Mouse (Mus musculus) CH12.LX (cell line): ENCODE results near the gene Schip1. TPM values are rescaled to one million over a fixed set of nuclear protein-coding genes. Genes with fewer than 3 reads are reported as not detected.
A peak's percentile ranks its signal among the peaks of the same experiment; 100 is the strongest.

Experiments used
- DNase-seq: peaks from one replicate; pipeline ENCODE4 v3.0.0-alpha.2; 2013; ENCODE audit errors: extremely low read depth
- H3K27ac ChIP-seq: 2 replicates; pipeline ENCODE4 v1.5.1; 2012; ENCODE audit warnings: low read depth, mild to moderate bottlenecking, control low read depth, moderate library complexity; ENCODE audit not compliant: insufficient read depth
- H3K27me3 ChIP-seq: replicated peaks from 2 replicates; pipeline ENCODE3; 2012; ENCODE audit warnings: inconsistent platforms
- H3K36me3 ChIP-seq, 2 experiments: replicated peaks in 1 of 2; 2 replicates each; pipeline versions ENCODE3 to v1.6.1; 2012; ENCODE audit warnings: inconsistent platforms in 1 of 2, low read length in 1 of 2, mild to moderate bottlenecking in 1 of 2, mixed read lengths in 1 of 2, moderate library complexity in 1 of 2; ENCODE audit not compliant: control insufficient read depth in 1 of 2, insufficient read depth in 1 of 2
- H3K4me1 ChIP-seq, 2 experiments: 2 replicates each; pipeline ENCODE4 v1.6.1; 2012; ENCODE audit warnings: inconsistent platforms in 1 of 2, moderate library complexity in 1 of 2; ENCODE audit not compliant: insufficient read depth in 2 of 2, control insufficient read depth in 1 of 2
- H3K4me2 ChIP-seq: 2 replicates; pipeline ENCODE4 v1.6.1; 2012; ENCODE audit warnings: low read depth, mild to moderate bottlenecking, control low read depth; ENCODE audit not compliant: poor library complexity, insufficient read depth, severe bottlenecking
- H3K4me3 ChIP-seq, 3 experiments: fragments of 150-350 bp in 1 of 3; sonication (generic) in 1 of 3; replicated peaks in 1 of 3; 2 replicates each; pipeline versions ENCODE3 to v1.5.1; 2011 to 2012; ENCODE audit warnings: low read depth in 2 of 3, low read length in 2 of 3, mild to moderate bottlenecking in 2 of 3, moderate library complexity in 2 of 3, control low read depth in 1 of 3, improper control_type of control experiment in 1 of 3, inconsistent platforms in 1 of 3, mixed read lengths in 1 of 3; ENCODE audit not compliant: poor library complexity in 1 of 3
- H3K79me2 ChIP-seq: replicated peaks from 2 replicates; pipeline ENCODE4 v1.6.1; 2012; ENCODE audit warnings: mild to moderate bottlenecking, moderate library complexity; ENCODE audit not compliant: control insufficient read depth, poor library complexity, insufficient read depth, severe bottlenecking; ENCODE audit errors: extremely low read depth
- H3K9ac ChIP-seq: 2 replicates; pipeline ENCODE4 v1.6.1; 2012; ENCODE audit warnings: low read depth, mild to moderate bottlenecking, control low read depth, moderate library complexity; ENCODE audit not compliant: insufficient read depth
- H3K9me3 ChIP-seq: replicated peaks from 2 replicates; pipeline ENCODE3; 2012; ENCODE audit warnings: low read length, inconsistent platforms, mixed read lengths
- CHD1 ChIP-seq: IDR thresholded peaks from 2 replicates; pipeline ENCODE4 v1.6.1; 2012; ENCODE audit warnings: low read depth, low read length, improper control_type of control experiment, inconsistent platforms
- CTCF ChIP-seq, 2 experiments: IDR thresholded peaks in 1 of 2; conservative IDR thresholded peaks in 1 of 2; 2 replicates each; pipeline ENCODE4 v1.5.1; 2011 to 2012; ENCODE audit warnings: low read depth in 2 of 2, low read length in 2 of 2, improper control_type of control experiment in 1 of 2, inconsistent platforms in 1 of 2, mild to moderate bottlenecking in 1 of 2, moderate library complexity in 1 of 2
- EP300 ChIP-seq: IDR thresholded peaks from 2 replicates; pipeline ENCODE4 v1.6.1; 2011; ENCODE audit warnings: low read length, improper control_type of control experiment
- ETS1 ChIP-seq: conservative IDR thresholded peaks from 2 replicates; pipeline ENCODE4 v1.6.1; 2012; ENCODE audit warnings: low read depth, mild to moderate bottlenecking, inconsistent platforms, low read length, improper control_type of control experiment, moderate library complexity
- IRF4 ChIP-seq: IDR thresholded peaks from 2 replicates; pipeline ENCODE4 v1.6.1; 2014; ENCODE audit warnings: low read depth, mild to moderate bottlenecking, inconsistent platforms, low read length, improper control_type of control experiment
- JUN ChIP-seq: IDR thresholded peaks from 2 replicates; pipeline ENCODE4 v1.6.1; 2011; ENCODE audit warnings: low read depth, mild to moderate bottlenecking, low read length, improper control_type of control experiment, moderate library complexity; ENCODE audit not compliant: insufficient read depth
- JUND ChIP-seq: conservative IDR thresholded peaks from 2 replicates; pipeline ENCODE4 v1.6.1; 2011; ENCODE audit warnings: low read depth, low read length, improper control_type of control experiment
- KAT2A ChIP-seq: IDR thresholded peaks from 2 replicates; pipeline ENCODE4 v1.6.1; 2012; ENCODE audit warnings: low read length, improper control_type of control experiment, inconsistent platforms; ENCODE audit not compliant: insufficient replicate concordance
- MAFK ChIP-seq: IDR thresholded peaks from 2 replicates; pipeline ENCODE4 v1.6.1; 2011; ENCODE audit warnings: low read length, improper control_type of control experiment; ENCODE audit not compliant: insufficient replicate concordance
- MYC ChIP-seq: IDR thresholded peaks from 2 replicates; pipeline ENCODE4 v1.6.1; 2011; ENCODE audit warnings: low read depth, mild to moderate bottlenecking, improper control_type of control experiment, low read length
- NELFE ChIP-seq: IDR thresholded peaks from 2 replicates; pipeline ENCODE4 v1.6.1; 2011; ENCODE audit warnings: low read depth, low read length, improper control_type of control experiment
- POLR2A ChIP-seq: IDR thresholded peaks from 2 replicates; pipeline ENCODE4 v1.6.1; 2011; ENCODE audit warnings: low read depth, mild to moderate bottlenecking, improper control_type of control experiment, low read length
- POLR2AphosphoS2 ChIP-seq: IDR thresholded peaks from 2 replicates; pipeline ENCODE4 v1.6.1; 2011; ENCODE audit warnings: low read depth, low read length, improper control_type of control experiment
- RAD21 ChIP-seq: IDR thresholded peaks from 2 replicates; pipeline ENCODE4 v1.6.1; 2011; ENCODE audit warnings: low read depth, mild to moderate bottlenecking, low read length, improper control_type of control experiment, moderate library complexity
- SMC3 ChIP-seq: IDR thresholded peaks from 2 replicates; pipeline ENCODE4 v1.6.1; 2011; ENCODE audit warnings: low read depth, low read length, improper control_type of control experiment
- TCF12 ChIP-seq: IDR thresholded peaks from 2 replicates; pipeline ENCODE4 v1.6.1; 2014; ENCODE audit warnings: low read depth, mild to moderate bottlenecking, inconsistent platforms, low read length, improper control_type of control experiment
- UBTF ChIP-seq: IDR thresholded peaks from 2 replicates; pipeline ENCODE4 v1.6.1; 2012; ENCODE audit warnings: low read depth, mild to moderate bottlenecking, inconsistent platforms, low read length, improper control_type of control experiment, moderate library complexity
- USF2 ChIP-seq: conservative IDR thresholded peaks from 2 replicates; pipeline ENCODE4 v1.6.1; 2011; ENCODE audit warnings: low read depth, low read length, improper control_type of control experiment
- ZC3H11A ChIP-seq: IDR thresholded peaks from 2 replicates; pipeline ENCODE4 v1.6.1; 2012; ENCODE audit warnings: low read depth, mild to moderate bottlenecking, inconsistent platforms, low read length, improper control_type of control experiment
- ZMIZ1 ChIP-seq: IDR thresholded peaks from 2 replicates; pipeline ENCODE4 v1.6.1; 2012; ENCODE audit warnings: low read depth, mild to moderate bottlenecking, inconsistent platforms, low read length, improper control_type of control experiment
- ZNF384 ChIP-seq: IDR thresholded peaks from 2 replicates; pipeline ENCODE4 v1.6.1; 2012; ENCODE audit warnings: low read depth, low read length, improper control_type of control experiment, inconsistent platforms
- dilution Hi-C: fragments of 300-500 bp; cut with MboI; formaldehyde crosslinking; loops from 2 replicates; pipeline ENCODE4 v1.14.3; 2020; ENCODE audit warnings: low sequenced_read_pairs; ENCODE audit not compliant: extremely low pct_unique_long_range_greater_than_20kb, extremely low pct_ligation_motif_present
- in situ Hi-C: fragments of 300-500 bp; cut with MboI; formaldehyde crosslinking; loops from 3 replicates; pipeline ENCODE4 v1.14.3; 2019; ENCODE audit warnings: low sequenced_read_pairs, low pct_ligation_motif_present, low pct_unique_long_range_greater_than_20kb, mixed read lengths
- polyA plus RNA-seq: library from polyadenylated mRNA; unstranded; fragments of >175 nt; gene quantifications from 2 replicates; pipeline ENCODE4 v1.2.1, GENCODE M21; 2012; ENCODE audit warnings: low read depth; ENCODE audit not compliant: insufficient read length
- total RNA-seq, 2 experiments: library from RNA; depleted of rRNA; stranded (reverse); fragments of 300-350 nt in 1 of 2; fragments of >200 nt in 1 of 2; gene quantifications; 2 replicates each; pipeline ENCODE4 v1.2.3; 2012 to 2014

Schip1 gene
- total and polyA plus RNA-seq, 3 experiments, result 0.25 to 0.36 TPM; not detected in 1

DNA sequence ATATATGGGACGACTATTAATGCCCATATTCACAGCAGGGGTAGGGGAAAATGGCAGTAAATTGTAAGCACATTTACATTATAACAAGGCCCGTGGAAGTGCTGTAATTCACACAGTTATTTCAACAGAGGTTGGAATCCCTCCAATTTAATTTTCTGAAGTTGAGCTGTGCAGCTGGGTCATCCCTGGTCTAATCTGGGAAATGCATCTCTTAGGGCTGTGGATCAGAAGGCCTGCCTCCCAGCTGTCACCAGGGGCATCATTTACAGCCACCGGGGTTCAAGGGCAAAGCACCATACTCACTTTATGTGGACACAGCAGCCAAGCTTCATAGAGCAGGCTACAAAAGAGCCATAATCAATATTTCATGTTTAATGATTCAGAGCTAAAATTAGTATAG lies 28.5 kb upstream of the Schip1 start:
- no peaks in the 10 kb centered on the region for H3K9me3 ChIP-seq
- TF ChIP-seq EP300 (no peak), CHD1 (no peak), TCF12 (no peak), UBTF (no peak), ZNF384 (no peak), MYC (no peak), JUN (no peak)
- H3K79me2 ChIP-seq, result no peaks in the 10 kb centered on the region
- DNase-seq, result no peak
- H3K4me3 ChIP-seq, result no peak overlapping the region
- H3K9ac ChIP-seq, result no peak overlapping the region
- in situ Hi-C loops, result no loop called here
- 0 out of 4 replicates have a peak, but pooled peaks cover 0 to 3% of the 10 kb centered on the region in 2 experiments for H3K4me1 ChIP-seq
- no peak overlapping the region for H3K4me2 ChIP-seq
- no peaks in the 10 kb centered on the region for H3K27me3 ChIP-seq
- no peak overlapping the region for H3K27ac ChIP-seq
- H3K36me3 ChIP-seq, result no peaks in the 10 kb centered on the region
- dilution Hi-C loops, result no loop called here

DNA sequence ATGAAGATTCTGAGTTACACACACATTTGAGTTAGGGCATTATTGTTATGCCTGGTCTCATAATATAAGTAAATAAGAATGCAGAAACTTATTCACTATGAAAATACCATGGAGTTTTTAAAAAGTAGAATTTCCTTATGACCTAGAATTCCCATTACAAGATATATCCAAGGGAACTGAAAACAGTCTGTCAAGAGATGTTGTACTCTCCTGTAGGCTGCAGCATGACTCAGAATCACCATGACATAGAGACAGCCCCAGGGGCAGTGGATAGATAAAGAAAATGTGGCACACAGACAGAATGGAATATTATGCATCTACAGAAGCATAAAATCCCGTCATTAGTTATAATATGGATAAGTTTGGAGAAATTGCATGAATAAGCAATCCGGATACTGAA lies 21.7 kb upstream of the Schip1 start:
- Histone ChIP-seq H3K4me2 (no peak overlapping the region), H3K4me1 (peaks cover 0 to 10% of the 10 kb centered on the region in 2 experiments; a peak in 2 of 4 replicates), H3K27me3 (no peaks in the 10 kb centered on the region), H3K9ac (no peak overlapping the region), H3K36me3 (no peaks in the 10 kb centered on the region), H3K27ac (no peak overlapping the region), H3K79me2 (no peaks in the 10 kb centered on the region), H3K4me3 (no peak overlapping the region), H3K9me3 (no peaks in the 10 kb centered on the region)
- peak; percentile 34 for DNase-seq
- dilution Hi-C loops (no loop called here), in situ Hi-C loops (loop anchor here (10.0 kb wide), 1 partner anchor 418 kb away; no protein-coding TSS in a partner anchor)
- TF ChIP-seq ETS1, result peak; percentile 63
- peak; percentile 63 for TF ChIP-seq JUND
- TF ChIP-seq UBTF, result no peak
- TF ChIP-seq EP300, result peak; percentile 70

DNA sequence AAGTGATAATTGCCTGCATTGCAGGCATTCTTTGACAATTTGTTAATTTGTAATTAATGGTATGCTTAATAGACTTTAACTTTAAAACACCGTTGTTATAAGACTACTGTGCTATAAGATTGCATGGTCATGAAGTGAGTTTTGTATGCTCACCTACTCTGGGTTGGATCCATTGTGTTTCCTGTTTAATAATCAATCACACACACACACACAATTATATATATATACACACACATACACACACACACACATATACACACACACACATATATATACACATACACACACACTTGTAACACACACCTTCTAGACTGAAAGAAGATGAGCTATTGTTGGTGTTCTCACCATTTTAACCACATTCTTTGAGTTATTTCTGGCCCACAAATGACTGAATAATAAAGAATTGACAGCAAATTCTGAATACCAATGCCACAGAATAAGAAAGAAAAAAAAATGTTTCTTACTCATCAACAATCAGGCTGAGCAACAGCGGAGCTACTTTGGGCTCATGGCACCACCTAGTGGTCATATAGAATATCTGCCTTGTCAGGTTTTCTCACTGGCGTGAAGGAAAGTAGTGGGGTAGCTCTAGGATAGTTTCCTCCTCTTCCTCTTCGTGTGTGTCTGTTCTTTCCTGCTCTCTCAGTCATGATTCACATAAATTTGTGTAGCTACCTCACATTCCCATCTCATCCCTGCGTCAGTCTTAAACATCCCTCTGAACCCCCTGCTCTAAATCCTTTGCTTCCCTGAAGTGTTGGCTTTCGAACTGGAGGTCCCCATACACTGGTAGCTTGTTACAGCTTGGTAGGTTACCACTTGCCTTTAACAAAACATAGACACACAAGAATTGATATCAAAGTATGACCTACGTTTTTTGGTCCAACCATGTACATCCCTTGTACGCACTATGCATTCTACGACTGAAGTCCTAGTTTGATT lies 18.9 kb upstream of the Schip1 start:
- H3K9ac ChIP-seq, result no peak overlapping the region
- H3K36me3 ChIP-seq, result no peaks in the 10 kb centered on the region
- H3K4me2 ChIP-seq, result no peak overlapping the region
- in situ Hi-C loops, result loop anchor here (10.0 kb wide), 1 partner anchor 421 kb away; no protein-coding TSS in a partner anchor
- peak; percentile 67 for DNase-seq
- H3K27ac ChIP-seq, result no peak overlapping the region
- H3K79me2 ChIP-seq, result no peaks in the 10 kb centered on the region
- TF ChIP-seq ZMIZ1 (no peak), KAT2A (no peak), ZNF384 (peak; percentile 89), USF2 (no peak), IRF4 (peak; percentile 25; the same call in 1 of the 2 replicates), ZC3H11A (peak; percentile 75), SMC3 (peak; percentile 86), NELFE (no peak), POLR2AphosphoS2 (no peak), CTCF (conservative IDR thresholded peaks at IDR 0.05 in 1 of 2, IDR thresholded peaks at IDR 0.05 in 1 of 2; ENCODE audit: low read depth in 2 of 2, low read length in 2 of 2) (peak; percentile 65 to 93), RAD21 (peak; percentile 96), POLR2A (no peak), MAFK (peak; percentile 90)
- dilution Hi-C loops, result no loop called here
- H3K4me1 ChIP-seq, result peaks cover 0 to 10% of the 10 kb centered on the region in 2 experiments; a peak in 2 of 4 replicates
- no peak overlapping the region for H3K4me3 ChIP-seq
- no peaks in the 10 kb centered on the region for H3K27me3 ChIP-seq
- H3K9me3 ChIP-seq, result no peaks in the 10 kb centered on the region
